Mouse (Mus musculus): ENCODE measurements at regions not wholly inside any gene's neighbourhood (a gene's known extent, or its start where the extent isn't known, plus 50 kb on each side); places are given as distances from the start of the nearest gene placed in this dataset.

DNA sequence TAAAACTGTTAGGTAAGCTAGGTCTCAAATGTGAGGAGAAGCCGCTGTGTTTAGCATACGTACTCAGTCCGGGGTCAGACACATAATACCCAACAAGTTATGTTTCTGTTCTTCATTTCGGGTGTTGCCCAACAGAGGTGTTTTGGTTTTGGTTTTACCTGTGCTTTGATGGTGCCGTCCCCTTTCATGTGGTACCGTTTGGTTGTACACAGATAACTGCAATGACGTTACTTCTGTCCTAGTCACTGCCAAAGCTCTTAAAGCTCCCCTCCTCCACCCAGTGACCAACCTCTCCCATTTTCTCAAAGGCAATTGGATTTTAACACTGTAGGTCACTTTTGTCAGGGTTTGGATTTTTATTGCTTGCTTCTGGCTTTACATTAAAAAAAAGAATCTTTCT is 102.1 kb upstream of the Rap1b start:
- WGBS (ENCODE audit: insufficient replicate concordance) = 68% methylated on average over 7 of the region's 7 CpGs
- H3K4me2 ChIP-seq = peak overlapping the region; percentile 53

DNA sequence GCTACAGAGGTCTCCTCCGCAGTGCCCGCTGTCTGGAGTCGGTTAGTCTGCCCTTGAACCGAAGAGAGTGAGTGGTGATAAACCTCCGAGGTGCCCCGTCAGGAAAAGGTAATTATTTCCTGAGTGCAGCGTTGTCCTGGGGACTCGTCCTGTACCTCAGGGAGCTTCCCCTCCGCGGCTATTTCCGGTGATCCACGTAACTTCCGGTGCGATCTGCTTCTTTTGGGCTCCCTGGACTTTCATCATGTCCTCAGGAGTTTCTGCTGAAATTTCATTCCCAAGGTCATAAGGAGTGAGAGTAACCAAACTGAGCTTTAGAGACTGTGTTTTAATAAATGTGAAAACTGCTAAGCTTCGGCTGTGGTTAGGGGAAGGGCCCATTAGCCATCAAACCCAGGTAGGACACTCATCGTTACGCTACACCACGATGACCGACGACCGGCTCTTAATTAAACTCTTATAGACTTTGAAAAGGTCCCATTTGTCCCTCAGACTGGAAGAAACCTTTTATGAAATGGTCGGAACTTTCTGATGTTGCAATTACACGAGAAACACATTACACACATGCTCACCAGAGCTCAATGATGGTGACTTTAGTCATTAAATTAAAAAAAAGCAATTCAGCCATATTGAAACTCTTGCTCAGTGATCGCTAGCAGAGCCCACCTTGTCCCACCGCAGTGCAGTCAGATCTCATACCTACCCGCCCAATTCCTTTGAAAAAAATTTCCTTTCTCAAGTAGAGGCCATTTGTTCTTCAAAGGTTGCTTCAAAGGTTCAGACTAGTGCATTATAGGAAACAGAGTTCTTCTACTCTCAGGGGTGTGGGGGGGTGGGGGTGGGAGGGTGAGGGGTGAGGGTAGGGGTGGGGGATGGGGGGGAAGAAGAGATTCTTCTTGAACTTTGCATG is 106.5 kb upstream of the Rap1b start:
- Histone ChIP-seq H3K9ac (ENCODE audit: low read depth, low read length) (no peak overlapping the region), H3K27ac (ENCODE audit: low read depth, low read length) (no peak overlapping the region), H3K4me1 (ENCODE audit: control insufficient read depth, insufficient read depth, low read length) (no peaks in the 10 kb centered on the region), H3K9me3 (replicated peaks; ENCODE audit: control insufficient read depth, low read length) (no peaks in the 10 kb centered on the region), H3K27me3 (ENCODE audit: control insufficient read depth, insufficient read depth, low read length) (no peaks in the 10 kb centered on the region), H3K4me2 (no peak overlapping the region), H3K36me3 (ENCODE audit: control insufficient read depth, insufficient read depth, low read length) (no peaks in the 10 kb centered on the region), H3K4me3 (ENCODE audit: low read depth, low read length) (no peak overlapping the region)
- no peak for ATAC-seq (replicated peaks; ENCODE audit: insufficient number of reproducible peaks, low FRiP score, low TSS enrichment)
- 65% methylated on average over 26 of the region's 26 CpGs for WGBS (ENCODE audit: insufficient replicate concordance)

More for the DNA sequence above, 102.1 kb upstream of the Rap1b start:
- no peak overlapping the region for H3K27ac ChIP-seq (ENCODE audit: low read depth, low read length)
- ATAC-seq (replicated peaks; ENCODE audit: insufficient number of reproducible peaks, low FRiP score, low TSS enrichment) = no peak
- no peak overlapping the region for H3K4me3 ChIP-seq (ENCODE audit: low read depth, low read length)
- H3K36me3 ChIP-seq (ENCODE audit: control insufficient read depth, insufficient read depth, low read length) = no peaks in the 10 kb centered on the region
- no peaks in the 10 kb centered on the region for H3K9me3 ChIP-seq (replicated peaks; ENCODE audit: control insufficient read depth, low read length)
- 0 out of 2 replicates have a peak, but pooled peaks cover under 1% of the 10 kb centered on the region for H3K4me1 ChIP-seq (ENCODE audit: control insufficient read depth, insufficient read depth, low read length)
- no peaks in the 10 kb centered on the region for H3K27me3 ChIP-seq (ENCODE audit: control insufficient read depth, insufficient read depth, low read length)
- H3K9ac ChIP-seq (ENCODE audit: low read depth, low read length) = no peak overlapping the region

DNA sequence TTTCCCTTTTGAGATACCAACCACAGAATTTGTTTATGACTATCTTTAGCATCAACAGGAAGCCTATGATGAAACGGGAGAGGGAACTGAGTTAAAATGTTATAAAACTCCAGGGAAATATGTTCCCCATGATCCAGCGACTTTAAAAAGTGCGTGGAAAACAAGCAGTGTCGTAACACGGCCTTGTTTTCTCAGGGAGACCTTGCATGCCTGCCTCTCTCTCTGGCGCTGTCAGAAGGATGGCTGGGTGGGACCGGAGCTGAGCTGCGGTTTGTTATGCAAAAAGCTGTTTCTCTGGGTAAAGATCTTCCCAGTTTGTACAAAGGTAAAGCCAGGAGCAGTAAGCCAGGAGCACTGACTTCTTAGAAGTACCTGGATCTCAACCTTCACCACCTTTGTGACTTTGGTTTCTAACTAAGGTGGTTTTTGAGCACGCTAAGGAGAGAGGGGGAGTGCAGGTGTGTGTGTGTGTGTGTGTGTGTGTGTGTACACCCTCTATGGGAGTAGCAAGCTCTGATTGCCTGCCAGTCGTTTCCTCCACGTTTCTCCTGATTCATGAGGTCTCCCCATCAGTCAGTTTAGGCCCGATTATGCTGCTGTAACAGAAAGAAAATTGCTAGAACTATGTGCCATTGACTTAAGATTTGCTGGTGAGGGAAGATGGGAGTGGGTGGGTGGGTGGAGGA is 107.3 kb upstream of the Rap1b start:
- no peak overlapping the region for H3K27ac ChIP-seq (ENCODE audit: low read depth, low read length)

DNA sequence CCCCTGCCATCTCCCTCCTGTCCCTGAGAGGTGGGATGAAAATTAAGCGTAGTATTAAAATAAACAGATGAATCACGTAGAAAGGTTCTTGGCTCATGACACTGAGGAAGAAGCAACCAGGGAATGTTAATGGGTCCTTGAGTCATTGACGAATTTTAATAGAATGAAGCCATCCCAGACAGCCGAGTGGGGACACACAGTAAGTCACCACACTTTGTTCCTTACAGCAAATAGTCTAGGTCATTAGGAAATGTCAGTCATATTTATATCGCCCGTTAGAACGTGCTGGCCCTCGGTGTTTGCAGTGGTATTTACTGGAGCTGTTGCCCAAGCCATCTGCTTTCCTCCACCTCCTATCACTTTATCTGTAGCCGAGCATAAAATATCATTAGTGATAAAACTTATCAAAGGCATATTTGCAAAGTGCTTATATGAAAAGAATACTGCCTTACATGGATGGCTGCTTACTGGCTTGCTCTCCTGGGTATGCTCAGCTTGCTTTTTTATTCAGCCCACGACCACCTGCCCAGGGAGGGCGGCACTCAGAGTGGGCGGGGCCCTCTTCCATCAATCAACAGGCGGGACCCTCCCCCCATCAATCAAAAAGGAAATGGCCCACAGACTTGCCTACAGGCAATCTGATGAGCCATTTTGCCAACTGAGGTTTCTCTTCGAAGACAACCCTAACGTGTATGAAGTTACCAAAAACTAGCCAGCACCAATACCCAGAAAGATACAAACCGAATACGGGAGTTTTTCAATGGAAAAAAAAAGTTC is 110.5 kb upstream of the Rap1b start:
- Histone ChIP-seq H3K4me2 (no peak overlapping the region), H3K9me3 (replicated peaks; ENCODE audit: control insufficient read depth, low read length) (no peaks in the 10 kb centered on the region), H3K36me3 (ENCODE audit: control insufficient read depth, insufficient read depth, low read length) (no peaks in the 10 kb centered on the region), H3K9ac (ENCODE audit: low read depth, low read length) (no peak overlapping the region), H3K27me3 (ENCODE audit: control insufficient read depth, insufficient read depth, low read length) (no peaks in the 10 kb centered on the region), H3K27ac (ENCODE audit: low read depth, low read length) (no peak overlapping the region), H3K4me1 (ENCODE audit: control insufficient read depth, insufficient read depth, low read length) (no peaks in the 10 kb centered on the region), H3K4me3 (ENCODE audit: low read depth, low read length) (no peak overlapping the region)
- no peak for ATAC-seq (replicated peaks; ENCODE audit: insufficient number of reproducible peaks, low FRiP score, low TSS enrichment)
- WGBS (ENCODE audit: insufficient replicate concordance) = 81% methylated on average over 17 of the region's 17 CpGs

More for the DNA sequence above, 107.3 kb upstream of the Rap1b start:
- WGBS (ENCODE audit: insufficient replicate concordance) = 29% methylated on average over 12 of the region's 12 CpGs
- Histone ChIP-seq H3K27me3 (ENCODE audit: control insufficient read depth, insufficient read depth, low read length) (no peaks in the 10 kb centered on the region), H3K9ac (ENCODE audit: low read depth, low read length) (no peak overlapping the region), H3K4me3 (ENCODE audit: low read depth, low read length) (no peak overlapping the region), H3K9me3 (replicated peaks; ENCODE audit: control insufficient read depth, low read length) (no peaks in the 10 kb centered on the region), H3K36me3 (ENCODE audit: control insufficient read depth, insufficient read depth, low read length) (no peaks in the 10 kb centered on the region), H3K4me1 (ENCODE audit: control insufficient read depth, insufficient read depth, low read length) (no peaks in the 10 kb centered on the region), H3K4me2 (no peak overlapping the region)
- no peak for ATAC-seq (replicated peaks; ENCODE audit: insufficient number of reproducible peaks, low FRiP score, low TSS enrichment)

DNA sequence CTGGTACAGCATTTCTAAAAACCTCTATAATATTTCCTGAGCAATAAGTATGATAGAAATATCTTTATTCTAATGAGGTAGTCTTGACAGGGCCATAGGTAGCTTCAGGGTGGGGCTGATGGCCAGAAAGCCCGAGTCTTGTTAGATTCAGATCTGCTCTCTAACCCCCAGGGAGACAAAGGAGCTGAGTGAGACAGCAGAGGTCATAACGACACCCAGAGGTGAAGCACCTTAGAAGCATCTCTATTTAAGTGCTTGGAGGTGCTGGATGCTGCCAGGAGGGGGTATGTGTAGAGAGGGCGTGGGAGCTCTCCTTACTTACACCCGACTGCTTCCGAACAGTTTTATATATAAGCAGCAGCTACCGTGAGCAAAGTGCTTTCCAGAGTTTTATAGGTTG is 128.9 kb upstream of the Rap1b start:
- Histone ChIP-seq H3K4me2 (no peak overlapping the region), H3K4me3 (ENCODE audit: low read depth, low read length) (no peak overlapping the region), H3K27me3 (ENCODE audit: control insufficient read depth, insufficient read depth, low read length) (no peaks in the 10 kb centered on the region), H3K4me1 (ENCODE audit: control insufficient read depth, insufficient read depth, low read length) (no peaks in the 10 kb centered on the region), H3K9ac (ENCODE audit: low read depth, low read length) (no peak overlapping the region), H3K27ac (ENCODE audit: low read depth, low read length) (no peak overlapping the region), H3K9me3 (replicated peaks; ENCODE audit: control insufficient read depth, low read length) (no peaks in the 10 kb centered on the region), H3K36me3 (ENCODE audit: control insufficient read depth, insufficient read depth, low read length) (no peaks in the 10 kb centered on the region)
- no peak for ATAC-seq (replicated peaks; ENCODE audit: insufficient number of reproducible peaks, low FRiP score, low TSS enrichment)
- WGBS (ENCODE audit: insufficient replicate concordance) = 64% methylated on average over 6 of the region's 6 CpGs

DNA sequence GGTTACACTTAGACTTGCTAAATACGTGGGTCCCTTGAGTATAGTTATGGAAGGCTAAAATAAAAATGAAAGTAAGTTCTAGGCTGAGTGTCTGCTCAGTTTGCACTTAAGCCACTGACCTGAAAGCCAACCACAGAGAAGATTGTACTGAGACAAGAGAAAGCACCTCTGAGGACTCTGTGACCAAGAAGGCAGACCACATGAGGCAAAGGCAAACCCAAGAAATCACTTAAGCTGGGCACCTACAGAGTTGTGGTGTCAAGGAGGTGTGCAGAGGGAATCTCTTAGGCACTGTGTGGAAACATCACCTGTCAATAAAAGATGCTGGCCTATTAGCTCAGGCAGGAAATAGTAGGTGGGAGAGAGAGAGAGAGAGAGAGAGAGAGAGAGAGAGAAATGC is 129.6 kb upstream of the Rap1b start:
- no peak for ATAC-seq (replicated peaks; ENCODE audit: insufficient number of reproducible peaks, low FRiP score, low TSS enrichment)
- Histone ChIP-seq H3K9me3 (replicated peaks; ENCODE audit: control insufficient read depth, low read length) (no peaks in the 10 kb centered on the region), H3K4me1 (ENCODE audit: control insufficient read depth, insufficient read depth, low read length) (no peaks in the 10 kb centered on the region), H3K27ac (ENCODE audit: low read depth, low read length) (no peak overlapping the region), H3K4me2 (no peak overlapping the region), H3K4me3 (ENCODE audit: low read depth, low read length) (no peak overlapping the region), H3K36me3 (ENCODE audit: control insufficient read depth, insufficient read depth, low read length) (no peaks in the 10 kb centered on the region), H3K9ac (ENCODE audit: low read depth, low read length) (no peak overlapping the region), H3K27me3 (ENCODE audit: control insufficient read depth, insufficient read depth, low read length) (no peaks in the 10 kb centered on the region)
- WGBS (ENCODE audit: insufficient replicate concordance) = 81% methylated on average over 1 of the region's 1 CpGs

DNA sequence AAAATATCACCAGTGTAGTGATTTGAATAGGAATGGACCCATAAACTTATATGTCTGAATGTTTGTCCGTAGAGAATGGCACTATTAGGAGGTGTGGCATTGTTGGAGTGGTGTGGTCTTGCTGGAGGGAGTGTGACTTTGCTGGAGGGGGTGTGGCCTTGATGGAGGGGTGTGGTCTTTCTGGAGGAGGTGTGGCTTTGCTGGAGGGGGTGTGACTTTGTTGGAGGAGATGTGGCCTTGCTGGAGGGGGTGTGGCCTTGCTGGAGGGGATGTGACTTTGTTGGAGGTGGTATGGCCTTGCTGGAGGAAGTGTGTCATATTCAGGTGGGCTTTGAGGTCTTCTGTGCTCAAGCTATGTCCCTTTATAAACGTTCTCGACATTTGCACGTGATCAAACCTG is 133.3 kb upstream of the Rap1b start:
- H3K4me1 ChIP-seq (ENCODE audit: control insufficient read depth, insufficient read depth, low read length) = no peaks in the 10 kb centered on the region
- no peak overlapping the region for H3K9ac ChIP-seq (ENCODE audit: low read depth, low read length)
- no peak overlapping the region for H3K27ac ChIP-seq (ENCODE audit: low read depth, low read length)
- WGBS (ENCODE audit: insufficient replicate concordance) = 79% methylated on average over 4 of the region's 4 CpGs
- H3K36me3 ChIP-seq (ENCODE audit: control insufficient read depth, insufficient read depth, low read length) = no peaks in the 10 kb centered on the region
- no peak overlapping the region for H3K4me3 ChIP-seq (ENCODE audit: low read depth, low read length)
- no peak overlapping the region for H3K4me2 ChIP-seq
- H3K9me3 ChIP-seq (replicated peaks; ENCODE audit: control insufficient read depth, low read length) = no peaks in the 10 kb centered on the region
- no peaks in the 10 kb centered on the region for H3K27me3 ChIP-seq (ENCODE audit: control insufficient read depth, insufficient read depth, low read length)
- no peak for ATAC-seq (replicated peaks; ENCODE audit: insufficient number of reproducible peaks, low FRiP score, low TSS enrichment)

DNA sequence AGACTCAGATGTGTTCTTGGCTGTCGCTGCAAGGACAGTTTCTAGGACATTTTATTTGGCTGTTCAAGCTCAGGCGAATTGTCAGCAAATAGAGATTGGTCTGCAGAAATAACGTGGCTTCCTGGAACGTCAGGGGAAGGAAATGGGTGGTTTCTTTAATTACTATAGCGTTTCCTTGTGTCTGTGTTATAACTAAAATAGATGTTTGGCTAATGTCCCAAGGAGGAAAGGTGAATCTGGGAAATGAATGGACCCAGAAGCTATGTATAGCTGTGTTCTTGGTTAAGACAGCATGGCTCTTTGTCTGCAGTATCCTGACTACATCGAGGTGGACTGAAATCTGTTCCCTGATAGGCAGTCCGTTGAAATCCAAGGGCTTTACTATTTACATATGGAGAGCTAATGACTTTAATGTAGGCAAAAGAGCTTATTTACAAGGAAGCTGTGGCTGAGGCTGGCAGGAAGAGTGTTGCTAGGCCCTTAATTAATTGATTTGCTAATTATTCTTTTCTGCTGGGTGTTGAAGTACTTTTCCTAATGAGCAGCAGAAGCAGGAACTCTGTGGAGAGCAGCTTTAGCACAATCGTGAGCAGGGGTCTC is 136.9 kb upstream of the Rap1b start:
- H3K4me1 ChIP-seq (ENCODE audit: control insufficient read depth, insufficient read depth, low read length) = peaks cover 8% of the 10 kb centered on the region
- no peak overlapping the region for H3K4me2 ChIP-seq
- H3K4me3 ChIP-seq (ENCODE audit: low read depth, low read length) = no peak overlapping the region
- H3K9me3 ChIP-seq (replicated peaks; ENCODE audit: control insufficient read depth, low read length) = no peaks in the 10 kb centered on the region
- no peak overlapping the region for H3K9ac ChIP-seq (ENCODE audit: low read depth, low read length)
- no peak overlapping the region for H3K27ac ChIP-seq (ENCODE audit: low read depth, low read length)
- no peak for ATAC-seq (replicated peaks; ENCODE audit: insufficient number of reproducible peaks, low FRiP score, low TSS enrichment)
- WGBS (ENCODE audit: insufficient replicate concordance) = 42% methylated on average over 8 of the region's 8 CpGs
- H3K27me3 ChIP-seq (ENCODE audit: control insufficient read depth, insufficient read depth, low read length) = no peaks in the 10 kb centered on the region
- H3K36me3 ChIP-seq (ENCODE audit: control insufficient read depth, insufficient read depth, low read length) = no peaks in the 10 kb centered on the region
